Mouse (Mus musculus) embryonic facial prominence, embryonic 13.5 days (tissue): ENCODE measurements around the gene Ndufs4. TPM values are rescaled to one million over a fixed set of nuclear protein-coding genes. Genes with fewer than 3 reads are reported as not detected.

Source experiments
- ATAC-seq: fragments of 200-750 bp; cut with Nextera tagmentation; 2 replicates; pipeline ENCODE4 v1.8.0; 2017; ENCODE audit warnings: low read depth; ENCODE audit not compliant: insufficient number of reproducible peaks, insufficient read depth, low FRiP score, low TSS enrichment
- H3K27ac ChIP-seq: fragments of 300-500 bp; sonication (generic); 2 replicates; pipeline ENCODE4 v1.5.1; 2015; ENCODE audit warnings: moderate library complexity, mild to moderate bottlenecking, inconsistent platforms
- H3K27me3 ChIP-seq: fragments of 300-500 bp; sonication (generic); 2 replicates; pipeline ENCODE4 v1.6.1; 2015; ENCODE audit warnings: mild to moderate bottlenecking, inconsistent platforms
- H3K36me3 ChIP-seq: fragments of 300-500 bp; sonication (generic); 2 replicates; pipeline ENCODE4 v1.6.1; 2015; ENCODE audit warnings: mild to moderate bottlenecking, inconsistent platforms
- H3K4me1 ChIP-seq: fragments of 300-500 bp; sonication (generic); 2 replicates; pipeline ENCODE4 v1.6.1; 2015; ENCODE audit warnings: inconsistent platforms
- H3K4me2 ChIP-seq: fragments of 300-500 bp; sonication (generic); 2 replicates; pipeline ENCODE4 v1.6.1; 2015; ENCODE audit warnings: moderate library complexity, mild to moderate bottlenecking, inconsistent platforms
- H3K4me3 ChIP-seq: fragments of 300-500 bp; sonication (generic); 2 replicates; pipeline ENCODE4 v1.5.1; 2015; ENCODE audit warnings: mild to moderate bottlenecking, inconsistent platforms
- H3K9ac ChIP-seq: fragments of 300-500 bp; sonication (generic); 2 replicates; pipeline ENCODE4 v1.6.1; 2015; ENCODE audit warnings: mild to moderate bottlenecking, inconsistent platforms
- H3K9me3 ChIP-seq: fragments of 300-500 bp; sonication (generic); 2 replicates; pipeline ENCODE4 v1.6.1; 2016; ENCODE audit warnings: inconsistent platforms
- WGBS: fragments of 180-500 bp; shearing (Covaris S2); methylation state at CpG from one replicate; pipeline ENCODE4 v1.1.7; 2015; ENCODE audit warnings: mixed read lengths; 5-methylcytosine and 5-hydroxymethylcytosine counted together
- polyA plus RNA-seq: library from polyadenylated mRNA; unstranded; fragments of >200 nt; fragmentation: Nextera tagmentation; extraction: Ambion mirVana; gene quantifications from 2 replicates; pipeline ENCODE4 v1.2.1, GENCODE M21; 2015

The Ndufs4 gene
- polyA plus RNA-seq, 1 experiment from 2014 or later = 304 TPM

DNA sequence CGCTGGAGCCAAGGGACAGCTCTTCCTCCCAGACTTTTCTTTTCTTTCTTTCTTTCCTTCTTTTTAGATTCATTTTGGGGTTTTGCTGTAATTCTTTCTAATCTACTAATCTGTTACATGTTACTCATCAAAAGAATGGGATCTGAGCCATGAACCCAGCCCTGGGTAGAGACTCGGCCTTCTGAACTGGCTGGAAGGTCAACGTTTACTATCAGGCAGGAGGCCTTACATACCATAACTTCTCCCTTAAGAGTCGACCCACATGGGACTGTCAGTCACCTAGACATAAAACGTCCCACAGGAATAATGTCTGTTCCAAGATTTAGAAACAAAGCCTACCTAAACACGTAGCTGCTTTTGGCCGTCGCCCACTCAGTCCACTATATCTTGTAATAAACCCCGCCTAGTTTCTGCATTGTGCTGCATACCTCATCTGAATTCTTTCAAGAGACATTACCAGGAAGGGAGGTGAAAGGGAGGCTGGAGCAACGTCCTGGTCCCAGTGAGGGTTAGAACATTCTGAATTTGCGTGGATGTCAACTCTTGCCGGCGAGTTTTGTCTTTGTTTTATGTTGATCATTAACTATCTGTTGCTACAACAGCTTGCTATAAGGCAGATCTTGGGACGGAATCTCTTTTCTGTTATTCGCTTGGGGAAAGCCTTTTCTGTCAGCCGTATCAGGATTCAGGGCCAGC lies 116.5 kb downstream of the Ndufs4 start:
- H3K4me3 ChIP-seq = no peak overlapping the region
- no peak overlapping the region for H3K4me2 ChIP-seq
- no peaks in the 10 kb centered on the region for H3K4me1 ChIP-seq
- H3K36me3 ChIP-seq = no peaks in the 10 kb centered on the region
- no peaks in the 10 kb centered on the region for H3K27me3 ChIP-seq
- no peak for ATAC-seq
- no peak overlapping the region for H3K9ac ChIP-seq
- WGBS = 85% methylated on average over 16 of the region's 16 CpGs
- no peak overlapping the region for H3K27ac ChIP-seq
- H3K9me3 ChIP-seq = no peaks in the 10 kb centered on the region

DNA sequence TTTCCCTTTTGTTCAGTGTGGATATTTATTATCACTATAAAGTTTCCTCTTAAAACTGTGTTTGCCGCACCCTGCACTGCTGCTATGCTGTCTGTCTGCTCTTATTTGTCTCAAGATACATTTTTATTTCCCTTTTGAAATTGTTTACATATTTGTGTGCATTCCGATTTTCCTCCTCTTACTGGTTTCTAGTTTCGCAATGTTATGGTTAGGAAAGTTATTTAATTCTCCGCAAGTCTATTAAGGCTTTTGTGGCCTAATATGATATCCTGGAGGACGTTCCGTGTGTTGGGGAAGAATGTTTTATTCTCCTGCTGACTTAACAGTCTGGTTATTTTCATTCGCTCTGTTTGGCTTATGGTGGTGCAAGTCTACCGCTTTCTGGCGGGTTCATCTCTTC lies 120.3 kb downstream of the Ndufs4 start:
- H3K9me3 ChIP-seq = no peaks in the 10 kb centered on the region
- H3K4me1 ChIP-seq = no peaks in the 10 kb centered on the region
- ATAC-seq = no peak
- H3K27ac ChIP-seq = no peak overlapping the region
- H3K27me3 ChIP-seq = no peaks in the 10 kb centered on the region
- WGBS = 74% methylated on average over 9 of the region's 9 CpGs
- H3K4me2 ChIP-seq = no peak overlapping the region
- no peak overlapping the region for H3K9ac ChIP-seq
- no peaks in the 10 kb centered on the region for H3K36me3 ChIP-seq
- no peak overlapping the region for H3K4me3 ChIP-seq

DNA sequence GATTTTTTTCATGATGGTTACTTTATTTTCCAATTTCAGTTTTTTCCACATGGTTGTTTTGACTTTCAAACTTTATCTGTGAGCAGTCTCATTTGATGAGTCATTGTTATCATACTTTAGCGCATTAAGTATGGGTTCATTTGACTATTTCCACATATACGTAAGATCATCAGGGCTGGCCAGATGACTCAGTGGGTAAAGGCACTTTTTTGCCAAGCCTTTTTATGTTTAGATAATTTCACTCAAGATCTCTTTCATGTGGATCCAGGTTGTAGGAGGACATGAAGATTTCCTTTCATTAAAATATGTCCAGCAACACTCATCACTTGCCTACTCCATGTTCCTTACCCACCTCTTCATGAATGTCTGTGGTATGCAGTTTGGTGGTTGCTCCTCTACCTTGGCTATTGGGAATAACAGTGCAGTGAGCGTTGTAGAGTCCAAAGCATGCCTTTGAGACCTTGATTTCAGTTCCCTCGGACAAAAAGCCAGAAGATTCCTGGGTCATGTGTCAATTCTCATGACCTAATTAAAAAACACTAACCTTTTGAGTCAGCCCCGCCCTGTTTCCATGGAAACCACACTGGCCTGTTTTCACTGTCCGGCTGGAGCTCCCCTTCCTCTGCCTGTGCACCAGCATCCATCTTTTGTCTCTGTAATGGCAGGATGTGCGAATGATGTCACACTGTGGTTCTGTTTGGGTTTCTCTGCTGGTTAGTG lies 127.4 kb downstream of the Ndufs4 start:
- H3K4me1 ChIP-seq = no peaks in the 10 kb centered on the region
- 76% methylated on average over 7 of the region's 7 CpGs for WGBS
- ATAC-seq = no peak
- H3K4me2 ChIP-seq = no peak overlapping the region
- H3K36me3 ChIP-seq = no peaks in the 10 kb centered on the region
- H3K4me3 ChIP-seq = no peak overlapping the region
- H3K9ac ChIP-seq = no peak overlapping the region
- no peak overlapping the region for H3K27ac ChIP-seq
- H3K27me3 ChIP-seq = no peaks in the 10 kb centered on the region
- H3K9me3 ChIP-seq = no peaks in the 10 kb centered on the region

DNA sequence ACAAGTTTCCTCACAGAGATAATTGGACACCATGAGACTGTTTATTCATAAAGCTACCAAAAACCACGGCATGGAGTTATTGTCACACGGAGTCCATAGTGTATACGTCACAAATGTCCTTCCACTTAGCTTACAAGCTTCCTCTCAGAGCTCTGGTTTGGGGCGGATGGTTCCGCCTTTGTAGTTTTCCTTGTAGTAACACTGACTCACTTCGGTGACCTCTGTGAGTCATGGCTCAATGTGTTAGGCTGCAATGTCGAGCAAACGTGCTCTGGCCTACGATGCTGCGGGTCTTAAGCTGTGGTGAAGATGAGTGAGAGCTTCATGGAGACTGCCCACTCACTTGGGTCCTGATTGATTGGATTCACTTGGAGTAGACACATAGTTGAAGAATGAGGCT lies 133.4 kb downstream of the Ndufs4 start:
- no peak overlapping the region for H3K27ac ChIP-seq
- no peak overlapping the region for H3K4me2 ChIP-seq
- no peaks in the 10 kb centered on the region; the same call in 1 of the 2 replicates for H3K9me3 ChIP-seq
- ATAC-seq = no peak
- H3K9ac ChIP-seq = no peak overlapping the region
- WGBS = 89% methylated on average over 10 of the region's 10 CpGs
- H3K36me3 ChIP-seq = no peaks in the 10 kb centered on the region
- H3K4me1 ChIP-seq = no peaks in the 10 kb centered on the region
- no peak overlapping the region for H3K4me3 ChIP-seq
- H3K27me3 ChIP-seq = no peaks in the 10 kb centered on the region

Other genes starting within 250 kb of the Ndufs4 start
- 42.2 and 42.3 TPM in 2 replicates for gene Fst, start 70.7 kb upstream of the Ndufs4 start, polyA plus RNA-seq